Mouse (Mus musculus) left cerebral cortex, postnatal 25 days (tissue): ENCODE results near the gene Sh3yl1. TPM values are rescaled to one million over a fixed set of nuclear protein-coding genes. Genes with fewer than 3 reads are reported as not detected.
A peak's percentile ranks its signal among the peaks of the same experiment; 100 is the strongest.

ENCODE experiments used
- DNase-seq, 2 experiments: peaks; one replicate each; pipeline ENCODE4 v3.0.0; 2022; ENCODE audit warnings: low spot score in 2 of 2, mixed read lengths in 1 of 2
- intact Hi-C: fragments of 180-260 bp; cut with DNase I; formaldehyde crosslinking; loops from one replicate; pipeline ENCODE4 v1.15.1; 2025
- total RNA-seq, 2 experiments: library from RNA; stranded (reverse); gene quantifications; 2 replicates each; pipeline ENCODE4 v1.2.3; 2021

Gene Sh3yl1
- total RNA-seq: 10 to 100 TPM; 11.2 to 12.3 TPM

- intact Hi-C loops: no loop called here
- DNase-seq: peak; percentile 93 to 96
Measured at GRCm38 (mm10) chr12:30911261-30912047, at the start of gene Sh3yl1, which contains the start of gene Acp1. TSS of gene Sh3yl1 (plus strand) at chr12:30911668. TSS of gene Acp1 (minus strand) at chr12:30911589.

GRCm38 (mm10) chr12:30864347-30864746 is 47.1 kb upstream of the Sh3yl1 start:
- DNase-seq: no peak
- intact Hi-C loops: no loop called here

- no peak for DNase-seq
- intact Hi-C loops: no loop called here
Measured at GRCm38 (mm10) chr12:30865781-30866180, 45.7 kb upstream of the Sh3yl1 start.

- no peak for DNase-seq
Measured at GRCm38 (mm10) chr12:30879447-30879846, 32.0 kb upstream of the Sh3yl1 start.

GRCm38 (mm10) chr12:30883592-30883985 is 27.9 kb upstream of the Sh3yl1 start:
- DNase-seq: no peak
- intact Hi-C loops: no loop called here

More at GRCm38 (mm10) chr12:30879447-30879846, 32.0 kb upstream of the Sh3yl1 start:
- intact Hi-C loops: loop anchor here (5.0 kb wide), 1 partner anchor 267 kb away; no protein-coding TSS in a partner anchor

GRCm38 (mm10) chr12:30883986-30884621 is 27.4 kb upstream of the Sh3yl1 start, which contains the start of gene Alkal2:
TSS of gene Alkal2 (plus strand) at chr12:30884322.
- intact Hi-C loops: no loop called here
- DNase-seq: no peak

- intact Hi-C loops: loop anchor here (5.0 kb wide), 2 partner anchors 187 to 832 kb away; no protein-coding TSS in a partner anchor
- DNase-seq: no peak
Measured at GRCm38 (mm10) chr12:30884622-30885230, 26.7 kb upstream of the Sh3yl1 start.

- DNase-seq: no peak
- intact Hi-C loops: loop anchor here (5.0 kb wide), 2 partner anchors 189 to 834 kb away; no protein-coding TSS in a partner anchor
Measured at GRCm38 (mm10) chr12:30885891-30886290, 25.6 kb upstream of the Sh3yl1 start.

- intact Hi-C loops: loop anchor here (5.0 kb wide), 2 partner anchors 191 to 836 kb away; no protein-coding TSS in a partner anchor
Measured at GRCm38 (mm10) chr12:30888003-30888402, 23.5 kb upstream of the Sh3yl1 start.

GRCm38 (mm10) chr12:30890067-30890466 is 21.4 kb upstream of the Sh3yl1 start:
- intact Hi-C loops: loop anchor here (2.0 kb wide), 1 partner anchor 293 kb away; no protein-coding TSS in a partner anchor
- peak; percentile 79 to 80 for DNase-seq

More at GRCm38 (mm10) chr12:30888003-30888402, 23.5 kb upstream of the Sh3yl1 start:
- no peak for DNase-seq

- intact Hi-C loops: loop anchor here (2.0 kb wide), 1 partner anchor 295 kb away; no protein-coding TSS in a partner anchor
- DNase-seq: peak in 1 of 2 experiments; percentile 18
Measured at GRCm38 (mm10) chr12:30891438-30891837, 20.0 kb upstream of the Sh3yl1 start.

- no peak for DNase-seq
- intact Hi-C loops: no loop called here
Measured at GRCm38 (mm10) chr12:30897039-30897438, 14.4 kb upstream of the Sh3yl1 start.

- DNase-seq: no peak
- intact Hi-C loops: no loop called here
Measured at GRCm38 (mm10) chr12:30908658-30909057, 2.8 kb upstream of the Sh3yl1 start.

- no peak for DNase-seq
- intact Hi-C loops: no loop called here
Measured at GRCm38 (mm10) chr12:30909881-30910280, 1.6 kb upstream of the Sh3yl1 start.

GRCm38 (mm10) chr12:30910860-30911259 is 608 bp upstream of the Sh3yl1 start:
- intact Hi-C loops: no loop called here
- peak in 1 of 2 experiments; percentile 4 for DNase-seq

GRCm38 (mm10) chr12:30912048-30912381 is 547 bp downstream of the Sh3yl1 start:
- intact Hi-C loops: no loop called here
- DNase-seq: peak in 1 of 2 experiments; percentile 32

- intact Hi-C loops: no loop called here
- DNase-seq: no peak
Measured at GRCm38 (mm10) chr12:30912840-30913239, 1.4 kb downstream of the Sh3yl1 start.

- DNase-seq: no peak
- intact Hi-C loops: no loop called here
Measured at GRCm38 (mm10) chr12:30922401-30922800, 10.9 kb downstream of the Sh3yl1 start.

- no peak for DNase-seq
- intact Hi-C loops: no loop called here
Measured at GRCm38 (mm10) chr12:30928182-30928581, 16.7 kb downstream of the Sh3yl1 start.

GRCm38 (mm10) chr12:30933299-30933698 is 21.8 kb downstream of the Sh3yl1 start:
- no peak for DNase-seq
- intact Hi-C loops: no loop called here
